Mouse (Mus musculus) bone marrow macrophage, adult 2 months (primary cell): ENCODE results near the gene Tmem121b.

Experiments used
- CTCF ChIP-seq: IDR thresholded peaks from 2 replicates; pipeline ENCODE4 v1.5.1; 2012; ENCODE audit warnings: low read depth, mild to moderate bottlenecking, low read length, moderate library complexity
- POLR2A ChIP-seq: IDR thresholded peaks from 2 replicates; pipeline ENCODE4 v1.6.1; 2012; ENCODE audit warnings: mild to moderate bottlenecking, low read depth, low read length, borderline replicate concordance

- TF ChIP-seq CTCF (no peak), POLR2A (no peak)
Measured at GRCm38 (mm10) chr6:120508645-120509044, 15.0 kb upstream of the Tmem121b start.
